Mouse (Mus musculus): ENCODE data around the gene Mocs1.
"Not testable (repeated sequence)": the region's sequence is repeated elsewhere in the genome, so short reads cannot be mapped to it uniquely, and the experiment has no call there.

Gene Mocs1

GRCm38 (mm10) chr17:49428751-49429415, 721 bp downstream of the Mocs1 start:
- CTCF ChIA-PET = interaction anchor here in 2 of 4 experiments (0.6 to 1.6 kb wide), 2 partner anchors 470 to 673 kb away, joined by 6 read pairs; no protein-coding TSS in a partner anchor

GRCm38 (mm10) chr17:49429471-49430129, 1.4 kb downstream of the Mocs1 start:
- CTCF ChIA-PET = no interaction called here
- POLR2A ChIA-PET = no interaction called here

More at GRCm38 (mm10) chr17:49428751-49429415, 721 bp downstream of the Mocs1 start:
- POLR2A ChIA-PET = interaction anchor here in 1 of 4 experiments (1.5 kb wide), 1 partner anchor 9 kb away, joined by 3 read pairs; no protein-coding TSS in a partner anchor

- CTCF ChIA-PET = no interaction called here
- POLR2A ChIA-PET = no interaction called here
Observed at GRCm38 (mm10) chr17:49430136-49430535, 2.0 kb downstream of the Mocs1 start.

GRCm38 (mm10) chr17:49431176-49431575, 3.0 kb downstream of the Mocs1 start:
- POLR2A ChIA-PET = interaction anchor here in 2 of 4 experiments (0.6 to 0.7 kb wide), 2 partner anchors 18 to 826 kb away, joined by 3 to 4 read pairs; no protein-coding TSS in a partner anchor
- CTCF ChIA-PET = interaction anchor here in 1 of 4 experiments (0.7 kb wide), 1 partner anchor 238 kb away, joined by 6 read pairs; no protein-coding TSS in a partner anchor

GRCm38 (mm10) chr17:49432071-49432711, 4.0 kb downstream of the Mocs1 start:
- ChIA-PET POLR2A (interaction anchor here in 1 of 4 experiments (0.7 to 1.1 kb wide), 3 partner anchors 9 to 59 kb away, joined by 3 to 5 read pairs (median 4); no protein-coding TSS in a partner anchor), CTCF (no interaction called here)

DNA sequence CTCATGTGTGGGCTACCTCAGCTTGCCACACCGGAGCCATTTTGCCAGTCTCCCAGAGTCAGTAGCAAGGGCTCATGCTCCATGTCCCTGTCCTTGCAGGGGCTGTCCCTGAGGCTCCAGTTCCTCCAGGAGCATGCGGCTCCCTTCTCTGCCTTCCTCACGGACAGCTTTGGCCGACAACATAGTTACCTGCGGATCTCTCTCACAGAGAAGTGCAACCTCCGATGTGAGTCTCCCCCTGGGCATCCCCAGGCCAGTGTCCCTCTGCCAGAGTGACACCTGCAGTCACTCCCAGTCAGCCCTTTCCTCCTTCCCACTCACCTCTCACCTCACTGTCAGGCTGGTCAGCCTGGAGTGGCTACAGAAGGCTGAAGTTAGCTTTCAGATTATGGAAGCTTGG, 4.9 kb downstream of the Mocs1 start:
- CTCF ChIA-PET = no interaction called here
- POLR2A ChIA-PET = interaction anchor here in 1 of 4 experiments (1.0 to 1.2 kb wide), 3 partner anchors 9 to 24 kb away, joined by 4 to 5 read pairs (median 4); no protein-coding TSS in a partner anchor

- ChIA-PET CTCF (interaction anchor here in 1 of 4 experiments (0.6 kb wide), 1 partner anchor 896 kb away, joined by 4 read pairs; no protein-coding TSS in a partner anchor), POLR2A (interaction anchor here in 1 of 4 experiments (1.0 kb wide), 1 partner anchor 26 kb away, joined by 3 read pairs; no protein-coding TSS in a partner anchor)
Observed at GRCm38 (mm10) chr17:49434236-49434635, 6.1 kb downstream of the Mocs1 start.

DNA sequence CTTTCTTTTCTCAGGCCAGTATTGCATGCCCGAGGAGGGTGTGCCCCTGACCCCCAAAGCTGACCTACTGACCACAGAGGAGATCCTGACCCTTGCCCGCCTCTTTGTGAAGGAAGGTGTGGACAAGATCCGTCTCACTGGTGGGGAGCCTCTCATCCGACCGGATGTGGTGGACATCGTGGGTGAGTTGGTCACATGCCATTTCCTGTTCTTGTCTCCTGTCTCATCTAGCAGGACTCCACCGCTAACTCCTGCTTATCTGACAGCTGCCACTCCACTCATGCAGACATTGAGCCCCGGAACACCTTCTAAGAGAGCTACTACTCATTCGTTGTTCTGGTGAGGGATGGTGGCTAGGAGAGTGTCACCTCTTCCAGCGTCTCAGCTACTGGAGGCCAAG, 6.9 kb downstream of the Mocs1 start:
- ChIA-PET CTCF (interaction anchor here in 1 of 4 experiments (1.1 kb wide), 1 partner anchor 14 kb away, joined by 3 read pairs; no protein-coding TSS in a partner anchor), POLR2A (interaction anchor here in 1 of 4 experiments (1.0 to 1.2 kb wide), 2 partner anchors 21 to 25 kb away, joined by 3 read pairs; no protein-coding TSS in a partner anchor)

DNA sequence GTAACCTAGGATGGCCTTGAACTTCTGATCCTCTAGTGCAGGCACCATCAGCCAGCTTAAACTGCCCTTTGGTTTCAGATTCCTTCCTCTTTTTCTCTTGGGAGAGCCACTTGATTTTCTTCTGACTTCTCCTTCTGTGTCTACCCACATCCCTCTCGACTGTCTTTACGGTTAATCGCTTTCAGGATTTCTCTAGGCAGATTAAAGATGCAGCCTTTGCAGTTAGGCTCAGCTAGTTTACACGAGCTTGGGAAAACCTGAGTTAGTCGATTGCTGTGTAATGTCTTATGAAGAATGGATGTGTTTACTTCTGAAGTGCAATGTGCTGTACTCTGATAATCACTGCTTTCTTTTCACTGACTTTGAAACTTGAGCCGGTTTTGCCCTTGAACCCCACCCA, 8.5 kb downstream of the Mocs1 start:
- POLR2A ChIA-PET = no interaction called here
- CTCF ChIA-PET = no interaction called here

GRCm38 (mm10) chr17:49437306-49437705, 9.1 kb downstream of the Mocs1 start:
- POLR2A ChIA-PET = interaction anchor here in 2 of 4 experiments (0.7 to 1.2 kb wide), 2 partner anchors 9 to 114 kb away, joined by 3 read pairs; partner anchors contain the start of gene Mocs1 (in 1 of the 2)
- CTCF ChIA-PET = not testable (repeated sequence)

DNA sequence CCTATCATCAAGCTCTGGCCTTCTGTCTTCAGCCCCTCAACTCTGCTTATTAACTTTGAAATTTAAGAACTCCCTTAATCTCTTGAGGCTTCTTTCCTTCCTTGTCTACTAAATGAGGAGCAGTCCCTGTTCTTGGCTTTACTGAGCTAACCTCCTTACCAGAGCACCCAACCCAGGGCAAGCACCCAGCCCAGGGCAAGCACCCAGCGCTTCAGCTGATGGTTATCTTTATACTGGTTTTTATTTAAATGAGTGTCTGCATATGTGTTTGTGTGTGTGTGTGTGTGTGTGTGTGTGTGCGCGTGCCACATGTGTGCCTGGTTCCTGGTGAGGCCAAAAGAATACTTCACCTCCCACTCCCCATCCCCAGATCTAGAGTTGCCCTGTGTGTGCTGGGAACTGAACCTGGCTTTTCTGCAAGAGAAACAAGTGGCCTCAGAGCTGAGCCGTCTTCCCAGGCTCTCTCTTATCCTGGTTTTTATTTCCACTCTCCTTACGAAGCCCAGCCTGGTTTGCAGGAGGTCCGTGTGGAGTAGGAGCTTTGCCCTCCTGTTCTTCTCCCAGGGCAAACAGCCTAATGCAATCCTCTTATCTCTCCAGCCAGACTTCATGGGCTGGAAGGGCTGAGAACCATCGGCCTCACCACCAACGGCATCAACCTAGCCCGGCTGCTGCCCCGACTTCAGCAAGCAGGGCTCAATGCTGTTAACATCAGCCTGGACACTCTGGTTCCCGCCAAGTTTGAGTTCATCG, 10.8 kb downstream of the Mocs1 start:
- POLR2A ChIA-PET = no interaction called here
- CTCF ChIA-PET = no interaction called here

DNA sequence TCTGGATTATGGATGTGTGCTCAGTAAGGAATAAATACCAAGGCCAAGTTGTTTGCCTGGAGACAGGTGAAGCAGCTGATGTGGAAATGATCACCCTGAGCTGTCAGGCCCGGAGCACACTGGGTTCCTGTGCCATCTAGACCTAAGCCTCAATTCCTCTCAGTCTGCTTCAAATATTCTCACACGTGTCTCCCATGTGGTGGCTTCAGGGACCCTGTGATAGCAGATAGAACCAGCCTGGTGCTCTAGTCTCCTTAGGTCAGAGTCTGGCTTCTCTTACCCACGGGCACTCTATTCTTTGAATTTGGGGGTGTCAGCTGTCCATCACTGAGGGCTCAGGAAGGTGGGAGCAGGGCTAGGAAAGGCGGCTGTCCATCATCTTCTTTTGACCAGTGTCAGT, 11.5 kb downstream of the Mocs1 start:
- CTCF ChIA-PET = no interaction called here
- POLR2A ChIA-PET = interaction anchor here in 3 of 4 experiments (0.8 to 1.5 kb wide), 3 partner anchors 9 to 10 kb away, joined by 4 to 7 read pairs (median 6); no protein-coding TSS in a partner anchor

GRCm38 (mm10) chr17:49440331-49441130, 12.4 kb downstream of the Mocs1 start:
- ChIA-PET POLR2A (interaction anchor here in 3 of 4 experiments (0.8 to 1.5 kb wide), 3 partner anchors 9 kb away, joined by 4 to 7 read pairs (median 6); no protein-coding TSS in a partner anchor), CTCF (no interaction called here)

GRCm38 (mm10) chr17:49442841-49443240, 14.7 kb downstream of the Mocs1 start:
- POLR2A ChIA-PET, CTCF ChIA-PET: not testable (repeated sequence)

DNA sequence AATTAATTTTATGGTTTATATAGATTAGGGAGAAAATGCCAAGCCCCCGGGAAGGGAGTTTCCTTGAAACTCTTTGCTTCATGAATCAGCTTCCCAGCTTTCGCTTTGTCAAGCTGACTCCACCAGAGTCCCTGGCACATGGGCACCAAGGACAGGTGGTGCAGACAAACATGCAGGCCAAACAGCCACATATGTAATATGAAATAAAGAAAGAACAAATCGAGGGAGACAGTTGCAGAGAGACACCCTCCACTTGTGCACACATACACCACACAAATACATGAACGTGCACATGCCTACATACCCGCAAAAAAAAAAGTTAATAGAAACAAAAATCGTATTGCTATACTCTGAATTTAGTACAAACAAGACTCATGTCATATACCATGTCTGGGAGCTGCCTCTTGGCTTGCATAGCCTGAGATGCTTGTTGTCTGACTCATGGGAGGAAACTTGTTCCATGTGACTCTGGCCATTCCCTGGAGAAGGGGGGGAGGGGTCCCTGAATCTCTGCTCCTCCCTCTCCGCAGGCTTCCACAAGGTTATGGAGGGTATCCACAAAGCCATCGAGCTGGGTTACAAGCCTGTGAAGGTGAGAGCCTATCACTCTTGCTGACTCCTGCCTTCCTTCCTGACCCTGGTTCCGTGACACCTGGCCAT, 20.5 kb downstream of the Mocs1 start:
- POLR2A ChIA-PET = interaction anchor here in 3 of 4 experiments (1.1 to 1.8 kb wide), 4 partner anchors 8 to 18 kb away, joined by 3 to 6 read pairs (median 4); no protein-coding TSS in a partner anchor
- CTCF ChIA-PET = interaction anchor here in 1 of 4 experiments (0.6 kb wide), 1 partner anchor 13 kb away, joined by 3 read pairs; no protein-coding TSS in a partner anchor

GRCm38 (mm10) chr17:49449230-49449608, 21.1 kb downstream of the Mocs1 start:
- POLR2A ChIA-PET = interaction anchor here in 3 of 4 experiments (0.8 to 1.8 kb wide), 7 partner anchors 9 to 47 kb away, joined by 3 to 7 read pairs (median 4); no protein-coding TSS in a partner anchor
- CTCF ChIA-PET = interaction anchor here in 2 of 4 experiments (0.6 kb wide), 3 partner anchors 14 to 576 kb away, joined by 3 read pairs; no protein-coding TSS in a partner anchor

- POLR2A ChIA-PET = no interaction called here
- CTCF ChIA-PET = no interaction called here
Observed at GRCm38 (mm10) chr17:49450922-49451321, 22.8 kb downstream of the Mocs1 start.
